Mouse (Mus musculus) granulocyte monocyte progenitor cell, adult 5-6 weeks (primary cell): Measurements from ENCODE around the gene Cntln. TPM values are rescaled to one million over a fixed set of nuclear protein-coding genes. Genes with fewer than 3 reads are reported as not detected.

Experiments used
- total RNA-seq, 2 experiments: library from RNA; stranded (forward) in 1 of 2; stranded (reverse) in 1 of 2; fragments of 200-712, 200-1000 nt in 1 of 2; fragments of >200 nt in 1 of 2; fragmentation: Nextera tagmentation in 1 of 2; gene quantifications; 2 replicates each; pipeline ENCODE4 v1.2.3; 2014 to 2017

The Cntln gene
- total RNA-seq, 2 experiments from 2014 or later = 18.3 to 35.3 TPM

Other genes with a start within 250 kb of the Cntln start
- gene Bnc2, start 209.0 kb upstream of the Cntln start, total RNA-seq (2014; fragmentation: Nextera tagmentation) = not detected in 2 replicates
- gene Bnc2, start 209.0 kb upstream of the Cntln start, total RNA-seq (2017) = not detected in 2 replicates